Mouse (Mus musculus) retina, postnatal 1 day (tissue): Measurements from ENCODE around the gene Spryd3.
A peak's percentile ranks its signal among the peaks of the same experiment; 100 is the strongest.

Experiments
- DNase-seq: peaks from one replicate; pipeline ENCODE4 v3.0.0-alpha.2; 2012

The Spryd3 gene

DNA sequence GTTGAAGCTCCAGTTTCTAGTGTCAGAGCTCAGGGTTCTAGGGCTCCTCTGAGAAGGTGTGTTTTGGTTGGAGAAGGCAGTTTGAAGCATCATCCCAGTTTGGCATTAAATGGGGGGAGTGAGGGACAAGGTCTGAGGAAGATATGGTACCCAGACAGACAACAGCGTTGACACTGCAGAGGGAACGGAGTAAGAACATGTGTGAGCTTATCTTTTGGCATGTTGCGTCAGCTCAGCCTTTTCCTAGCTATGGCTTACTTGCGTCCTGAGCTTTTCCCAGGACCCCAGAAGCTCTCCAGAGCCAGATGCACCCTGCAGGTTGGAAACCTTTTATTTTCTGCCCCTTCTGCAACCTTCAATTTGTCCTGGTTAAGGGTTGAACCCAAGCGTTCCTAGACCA lies 10.1 kb upstream of the Spryd3 start:
- DNase-seq: no peak

DNA sequence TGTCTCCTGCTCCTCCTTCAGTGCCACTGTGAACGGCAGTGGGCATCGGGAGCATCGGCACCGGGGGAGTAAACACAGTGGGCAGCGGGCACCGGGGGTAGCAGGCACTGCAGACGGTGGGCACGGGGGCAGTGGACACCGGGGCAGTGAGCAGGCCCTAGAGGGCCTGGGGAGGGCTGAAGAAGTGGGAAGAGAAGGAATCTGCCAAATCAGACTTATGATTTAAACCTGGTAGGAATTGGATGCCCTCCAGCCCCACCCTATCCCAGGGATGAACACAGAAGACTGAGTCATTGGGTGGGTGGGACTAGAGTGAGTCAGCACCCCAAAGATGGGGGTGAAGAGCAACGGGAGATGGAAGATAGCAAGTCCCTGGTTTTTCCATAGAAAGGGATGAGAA lies 9.3 kb upstream of the Spryd3 start:
- no peak for DNase-seq

DNA sequence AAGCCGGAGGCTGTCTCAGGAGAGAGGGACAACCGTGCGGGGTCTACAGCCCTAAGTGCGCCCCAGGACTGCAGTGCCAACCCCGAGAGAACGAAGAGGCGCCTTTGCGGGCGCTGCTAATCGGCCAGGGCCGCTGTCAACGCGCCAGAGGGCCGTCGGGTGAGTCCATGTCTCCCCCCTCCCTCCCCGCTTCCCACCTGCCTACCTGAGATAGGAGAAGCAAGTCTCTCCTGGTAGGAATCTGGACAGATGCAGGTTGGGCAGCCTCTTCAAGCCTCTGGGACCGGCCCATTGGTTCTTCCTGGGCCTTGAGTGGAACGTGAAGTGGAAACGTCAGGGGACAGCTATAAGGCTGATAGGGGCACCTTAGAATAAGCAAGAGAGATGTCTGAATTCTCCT lies 8.7 kb upstream of the Spryd3 start:
- DNase-seq: no peak

DNA sequence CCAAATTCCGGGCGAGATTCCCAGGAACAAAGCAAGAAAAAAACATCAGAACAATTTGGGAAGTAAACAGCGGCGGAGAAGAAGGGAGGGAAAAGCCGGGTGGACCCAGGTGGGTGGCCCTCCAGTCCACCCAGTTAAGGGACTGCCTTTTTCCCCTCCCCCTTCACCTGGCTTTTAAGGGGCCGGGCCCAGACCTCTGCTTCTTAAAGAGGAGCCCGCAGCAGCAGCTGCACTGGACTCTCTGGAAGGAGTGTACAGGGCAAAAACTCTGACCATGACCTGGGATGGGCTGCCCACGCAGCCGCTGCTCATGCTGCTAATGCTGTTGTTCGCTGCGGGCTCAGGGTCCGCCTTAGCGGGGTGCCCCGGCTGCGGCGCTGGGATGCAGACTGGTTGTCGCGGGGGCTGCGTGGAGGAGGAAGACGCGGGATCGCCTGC lies 8.3 kb upstream of the Spryd3 start, which contains the start of gene Igfbp6:
Gene Igfbp6, plus strand, starts transcription at position 89 of the 438 bp plus-strand sequence.
- DNase-seq: peak; percentile 13

DNA sequence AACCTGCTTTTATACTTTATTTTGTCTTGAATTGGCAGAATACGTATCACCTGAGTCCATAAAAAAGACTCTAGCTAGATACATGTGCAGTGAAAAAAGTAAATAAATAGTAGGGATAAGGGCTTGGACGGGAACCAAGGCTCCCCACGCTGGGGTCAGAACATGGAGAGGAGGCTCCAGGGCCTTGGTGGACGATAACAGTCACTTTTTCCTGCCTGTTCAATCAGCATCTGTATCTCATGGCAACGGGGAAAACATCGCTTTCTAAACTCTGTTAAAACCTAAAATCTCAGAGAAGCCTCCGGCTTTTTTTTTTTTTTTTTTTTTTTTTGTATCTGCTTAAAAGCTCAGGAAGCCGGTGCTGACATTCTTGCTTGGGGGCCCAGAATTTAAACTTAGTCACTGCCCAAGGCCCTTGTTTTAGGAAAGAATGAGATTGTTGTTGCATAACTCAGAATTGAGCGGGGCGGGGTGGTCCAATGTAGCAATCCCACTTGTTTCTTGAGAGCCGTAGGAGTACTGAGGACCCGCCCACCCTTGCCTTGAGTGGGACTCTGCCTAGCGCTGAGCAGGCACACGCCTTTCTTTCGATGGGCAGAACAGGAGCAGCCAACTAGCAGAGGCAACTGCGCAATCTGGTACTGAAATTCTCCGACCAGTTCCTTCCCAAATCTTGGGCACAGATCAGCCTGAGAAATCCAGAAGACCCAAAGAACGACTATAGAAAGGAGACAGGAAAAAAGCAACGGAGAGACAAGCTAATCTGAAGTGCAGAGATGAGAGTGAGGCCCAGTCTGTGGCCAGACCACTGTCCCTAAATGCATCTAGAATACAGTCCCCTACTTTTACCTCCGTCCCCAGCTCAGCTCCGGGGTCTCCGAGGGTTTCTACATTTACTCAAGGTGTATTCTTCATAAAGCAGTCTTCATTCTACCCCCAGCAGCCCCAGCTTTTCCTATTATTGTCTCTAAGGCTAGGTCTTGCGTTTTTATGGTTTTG lies 7.2 kb upstream of the Spryd3 start:
- DNase-seq: no peak

DNA sequence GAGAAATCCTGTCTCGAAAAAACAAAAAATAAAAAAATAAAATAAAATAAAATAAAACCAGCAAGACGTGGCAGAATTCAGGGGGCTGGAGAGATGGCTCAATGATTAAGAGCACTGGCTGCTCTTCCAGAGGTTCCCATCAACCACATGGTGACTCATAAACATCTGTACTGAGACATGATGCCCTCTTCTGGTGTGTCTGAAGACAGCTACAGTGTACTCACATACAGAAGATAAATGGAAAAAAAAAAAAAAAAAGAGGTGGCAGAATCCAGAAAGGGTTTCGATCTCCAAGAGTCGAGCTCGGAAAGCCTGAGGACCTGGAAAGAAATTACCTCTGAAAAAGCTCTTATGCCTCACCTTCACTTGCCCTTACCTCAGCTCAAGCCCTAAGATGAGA lies 5.1 kb upstream of the Spryd3 start:
- no peak for DNase-seq

DNA sequence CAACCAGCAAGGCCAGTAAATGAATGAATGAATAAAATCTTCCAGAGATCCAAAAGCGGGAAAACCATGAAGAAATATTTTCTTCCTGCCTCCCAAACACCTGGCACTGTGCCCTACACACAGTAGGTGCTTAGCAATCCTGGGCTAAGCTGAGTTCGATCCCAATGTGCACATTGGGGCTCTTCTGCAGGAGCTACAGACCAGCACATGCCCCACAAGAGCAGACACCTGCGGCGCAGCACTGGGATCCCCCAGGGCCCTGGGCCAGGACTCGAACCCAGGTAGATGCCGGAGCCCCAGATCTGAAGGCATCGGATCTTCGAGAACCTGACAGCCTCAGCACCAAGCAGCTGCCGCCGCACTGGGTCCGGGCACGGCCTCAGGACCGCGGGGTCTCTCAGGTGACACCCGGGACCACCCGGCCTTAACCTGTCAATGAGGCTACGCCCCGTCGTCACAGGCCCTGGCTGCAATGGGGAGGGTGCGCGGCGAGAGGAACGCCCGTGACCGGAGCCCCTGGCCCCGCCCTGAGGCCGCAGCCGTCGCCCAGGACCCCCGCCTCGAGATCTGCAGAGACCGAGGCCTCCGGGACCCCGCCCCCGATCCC lies 409 bp downstream of the Spryd3 start:
- DNase-seq: no peak

DNA sequence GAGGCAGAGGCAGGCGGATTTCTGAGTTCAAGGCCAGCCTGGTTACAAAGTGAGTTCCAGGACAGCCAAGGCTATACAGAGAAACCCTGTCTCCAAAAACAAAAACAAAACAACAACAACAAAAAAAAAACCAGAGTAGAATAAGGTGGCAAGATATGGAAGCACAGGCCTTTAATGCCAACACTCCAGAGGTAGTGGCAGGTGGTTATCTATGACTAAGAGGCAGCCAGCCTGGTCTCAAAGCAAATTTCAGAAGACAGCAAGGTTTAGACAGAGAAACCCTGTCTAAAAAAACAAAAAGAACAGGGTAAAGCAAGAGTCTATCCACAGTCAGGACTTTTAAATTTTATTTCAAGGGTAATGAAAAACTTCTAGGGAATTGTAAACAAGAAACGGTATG lies 1.3 kb downstream of the Spryd3 start:
- no peak for DNase-seq

DNA sequence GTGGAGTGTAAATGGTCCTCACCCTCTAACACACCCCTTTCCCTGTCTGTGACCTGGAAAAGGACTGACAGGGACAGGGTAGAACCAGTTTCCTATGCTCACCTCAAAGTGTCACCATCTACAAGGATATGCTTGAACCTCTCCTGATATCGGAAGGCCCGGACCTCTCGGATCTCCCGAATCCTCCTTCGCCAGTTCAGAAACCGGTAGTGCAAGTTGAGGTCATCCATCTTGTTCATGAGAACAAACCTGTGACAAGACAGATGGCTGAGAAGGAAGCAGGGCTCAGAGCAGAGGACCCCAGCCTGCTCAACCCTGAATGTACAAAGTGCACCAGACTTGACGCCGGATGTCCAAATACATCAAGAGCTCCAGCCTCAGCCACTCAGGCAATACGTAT lies 2.7 kb downstream of the Spryd3 start:
- DNase-seq: no peak

DNA sequence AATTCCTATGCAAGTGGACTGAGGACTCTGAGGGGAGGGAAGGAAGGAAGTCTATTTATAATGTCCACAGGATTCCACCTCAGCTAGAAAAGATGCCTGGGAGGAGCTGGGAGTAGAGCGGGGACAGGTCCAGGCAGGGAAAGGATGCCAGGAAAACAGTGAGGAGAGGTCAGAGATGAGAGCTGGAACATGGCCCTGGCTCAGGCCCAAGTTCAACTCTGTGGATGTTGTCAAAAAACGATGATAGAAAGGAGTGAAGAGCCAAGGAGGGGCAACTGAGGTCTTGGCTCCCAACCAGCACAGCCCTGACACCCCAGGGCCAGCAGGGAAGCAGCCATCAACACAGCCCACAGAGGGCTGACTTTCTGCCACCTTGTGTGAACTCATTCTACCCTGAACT lies 9.7 kb downstream of the Spryd3 start:
- DNase-seq: no peak

DNA sequence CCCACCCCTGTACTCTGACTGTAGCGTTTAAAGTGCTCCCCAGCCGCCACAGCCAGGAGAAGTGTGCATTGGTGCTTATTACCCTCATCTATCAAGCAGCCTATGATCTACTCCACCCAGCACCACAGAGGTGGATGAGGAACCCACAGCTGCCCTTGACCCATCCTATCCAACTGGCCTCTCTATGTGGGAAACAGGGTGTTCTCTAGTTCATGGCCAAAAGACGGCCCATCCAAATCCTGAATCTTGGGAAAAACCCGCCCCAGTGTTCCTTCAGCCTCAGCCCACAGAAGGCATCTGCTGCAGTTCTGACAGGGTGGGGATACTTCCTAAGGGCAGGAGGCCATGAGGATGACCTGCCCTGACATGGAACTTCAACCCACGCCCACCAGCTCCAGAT lies 15.5 kb downstream of the Spryd3 start:
- no peak for DNase-seq

DNA sequence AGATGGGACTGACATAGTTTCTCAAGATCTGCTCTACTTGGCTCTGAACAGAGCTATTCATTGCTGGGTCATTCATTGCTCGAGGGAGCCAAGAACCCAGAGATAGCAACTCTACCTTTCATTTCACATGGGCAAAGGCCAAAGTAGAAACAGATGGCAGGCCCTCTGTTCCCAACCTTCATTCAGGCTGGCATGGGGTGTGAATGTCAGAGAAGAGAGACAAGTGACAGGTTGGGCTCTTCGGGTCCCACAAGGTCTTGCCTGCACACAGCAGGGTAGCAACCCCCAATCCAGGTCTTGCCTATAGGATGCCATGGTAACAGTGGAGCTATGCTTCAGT lies 16.2 kb downstream of the Spryd3 start:
- DNase-seq: no peak

DNA sequence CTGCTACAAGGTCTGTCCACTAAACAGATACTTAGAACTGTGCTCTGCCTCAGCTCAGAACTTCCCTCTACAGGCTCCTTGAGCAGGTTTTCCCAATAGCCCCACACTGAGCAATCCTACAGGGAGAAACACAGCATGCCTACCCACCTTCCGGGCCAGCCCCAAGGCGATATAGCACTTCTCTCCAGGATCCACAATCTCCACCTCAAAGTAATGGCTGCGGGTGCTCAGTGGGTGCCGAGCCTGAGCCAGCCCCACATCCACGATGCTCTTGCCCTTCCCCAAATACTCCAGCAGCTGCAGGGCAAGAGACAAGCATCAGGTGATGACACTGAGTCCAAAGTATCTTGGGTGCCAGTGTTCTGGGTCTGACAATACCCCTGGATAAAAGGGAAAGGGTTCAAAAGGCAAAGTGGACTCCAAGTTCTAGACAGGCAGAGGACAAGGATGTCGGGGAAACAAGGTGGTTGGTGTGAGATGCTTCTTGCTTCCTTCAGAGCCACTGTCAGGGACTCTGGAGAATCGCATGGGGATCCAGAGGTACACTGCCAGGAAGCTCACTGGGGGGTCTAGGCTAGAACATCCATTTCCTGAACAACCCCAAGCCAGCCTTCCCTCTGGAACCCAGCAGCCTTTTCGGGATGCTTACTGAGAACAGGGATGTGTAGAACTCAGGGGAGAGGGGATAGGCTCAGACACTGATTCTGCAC lies 16.8 kb downstream of the Spryd3 start:
- DNase-seq: no peak

DNA sequence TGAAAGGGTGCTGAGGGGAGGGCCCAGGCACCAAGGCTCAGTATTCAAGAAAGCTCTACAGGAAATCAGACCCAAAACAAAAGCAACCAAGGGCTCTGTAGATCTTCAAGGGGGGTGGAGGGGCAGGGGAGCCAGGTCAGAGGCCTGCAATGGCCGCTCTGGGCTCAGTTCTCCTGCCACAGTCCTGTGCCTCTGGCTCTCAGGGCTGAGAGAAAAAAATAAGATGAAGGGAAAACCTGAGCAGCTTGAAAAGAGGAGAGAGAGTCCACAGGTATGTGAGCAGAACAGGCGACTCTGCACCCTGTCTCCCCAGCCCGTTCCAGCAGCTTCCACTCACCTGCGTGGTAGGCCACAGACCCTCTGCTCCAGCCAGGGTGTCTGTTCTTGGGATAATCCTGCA lies 17.4 kb downstream of the Spryd3 start:
- DNase-seq: no peak

DNA sequence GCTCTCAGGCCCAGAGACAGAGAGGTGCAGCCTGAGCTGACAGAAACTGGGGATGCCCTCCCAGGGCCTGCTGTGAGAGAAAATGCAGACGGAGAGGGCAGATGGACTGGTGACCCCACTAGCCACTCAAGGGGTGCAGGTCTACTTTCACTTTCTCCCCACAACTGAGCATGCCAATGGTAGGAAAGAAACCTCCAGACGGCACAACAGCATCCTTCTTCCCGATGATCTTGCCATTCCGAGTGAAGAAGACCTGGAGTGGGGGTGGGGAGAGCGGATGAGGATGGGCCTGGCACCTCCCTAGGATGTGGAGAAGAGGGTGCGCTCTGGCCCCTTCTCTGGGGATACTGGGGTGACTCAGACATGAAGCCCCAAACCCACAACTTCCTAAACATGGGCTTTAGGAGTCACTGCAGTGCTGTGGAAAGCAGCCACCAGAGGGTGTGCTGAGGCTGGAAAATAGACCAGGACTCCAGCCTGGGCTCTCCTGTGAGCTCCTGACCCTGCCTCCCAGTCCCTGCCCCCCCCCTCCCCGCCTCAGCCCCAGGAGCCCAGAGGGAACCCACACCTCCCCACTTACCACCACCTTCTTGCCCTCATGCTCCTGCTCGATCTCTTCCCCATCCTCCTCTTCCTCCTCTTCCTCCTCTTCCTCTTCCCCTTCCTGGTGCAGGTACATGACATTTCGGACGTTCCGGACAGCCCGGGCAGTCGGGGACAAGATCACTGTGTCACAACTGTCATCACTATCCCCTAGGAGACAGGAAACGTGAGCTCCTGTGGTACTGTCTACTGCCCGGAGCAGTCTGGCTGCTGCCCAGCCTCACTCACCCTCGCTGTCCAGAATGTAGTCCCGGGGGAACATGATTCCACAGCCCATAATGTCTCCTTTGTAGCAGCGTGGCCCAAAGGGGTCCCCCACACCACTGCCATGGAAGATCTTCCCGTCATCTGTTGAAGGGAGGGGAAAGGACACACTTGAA lies 18.3 kb downstream of the Spryd3 start:
- DNase-seq: no peak

DNA sequence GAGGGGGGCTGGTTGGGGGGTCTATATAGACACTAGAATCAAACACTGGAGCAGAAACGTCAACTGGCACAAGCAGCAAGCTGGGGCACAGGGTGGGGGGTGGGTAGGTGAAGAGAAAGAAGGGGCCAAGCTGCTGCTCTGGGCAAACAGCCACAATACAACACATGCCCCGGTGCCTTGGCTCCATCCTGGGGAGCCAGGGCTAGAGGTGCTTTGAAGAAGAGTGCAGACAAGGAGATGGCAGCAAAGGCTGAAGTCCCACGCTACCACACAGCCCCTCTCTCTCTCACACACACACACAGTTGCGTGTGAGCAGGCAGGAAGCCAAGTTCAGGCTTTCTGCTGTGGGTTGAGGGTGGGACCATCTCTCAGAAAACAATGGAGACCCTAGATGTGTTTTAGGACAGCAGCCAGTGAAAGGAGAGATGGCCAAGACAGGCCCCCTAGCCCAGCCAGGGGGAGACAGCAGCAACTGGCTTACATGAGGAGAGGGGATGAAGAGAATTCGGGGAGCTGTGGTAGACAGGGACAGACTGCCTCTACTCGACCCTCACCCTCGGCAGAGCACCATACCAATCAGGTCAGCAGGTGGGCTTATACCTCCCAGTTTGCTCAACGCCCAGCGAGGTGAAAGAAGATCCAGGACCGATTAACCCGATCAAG lies 19.1 kb downstream of the Spryd3 start:
- DNase-seq: no peak

DNA sequence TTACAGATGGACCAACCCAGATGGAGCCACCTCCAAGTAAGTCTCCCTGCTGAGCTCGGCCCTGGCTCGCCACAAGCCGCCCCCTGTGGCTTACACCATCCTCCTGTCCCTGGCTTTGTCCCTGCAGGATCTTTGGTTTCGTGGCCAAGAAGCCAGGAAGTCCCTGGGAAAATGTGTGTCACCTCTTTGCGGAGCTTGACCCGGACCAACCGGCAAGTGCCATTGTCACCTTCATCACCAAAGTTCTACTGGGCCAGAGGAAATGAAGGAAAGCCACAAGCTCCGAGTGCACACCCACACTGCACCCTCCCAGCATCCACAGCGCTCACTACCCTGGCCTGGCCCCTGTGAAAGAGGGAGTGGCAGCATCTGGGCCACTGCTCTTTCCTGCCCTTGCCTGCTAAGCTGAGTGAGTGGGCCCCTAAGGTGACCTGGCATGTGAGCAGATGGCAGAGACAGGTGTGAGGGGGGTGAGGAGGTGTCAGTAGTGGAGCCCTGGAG lies 20.3 kb downstream of the Spryd3 start:
- DNase-seq: no peak

DNA sequence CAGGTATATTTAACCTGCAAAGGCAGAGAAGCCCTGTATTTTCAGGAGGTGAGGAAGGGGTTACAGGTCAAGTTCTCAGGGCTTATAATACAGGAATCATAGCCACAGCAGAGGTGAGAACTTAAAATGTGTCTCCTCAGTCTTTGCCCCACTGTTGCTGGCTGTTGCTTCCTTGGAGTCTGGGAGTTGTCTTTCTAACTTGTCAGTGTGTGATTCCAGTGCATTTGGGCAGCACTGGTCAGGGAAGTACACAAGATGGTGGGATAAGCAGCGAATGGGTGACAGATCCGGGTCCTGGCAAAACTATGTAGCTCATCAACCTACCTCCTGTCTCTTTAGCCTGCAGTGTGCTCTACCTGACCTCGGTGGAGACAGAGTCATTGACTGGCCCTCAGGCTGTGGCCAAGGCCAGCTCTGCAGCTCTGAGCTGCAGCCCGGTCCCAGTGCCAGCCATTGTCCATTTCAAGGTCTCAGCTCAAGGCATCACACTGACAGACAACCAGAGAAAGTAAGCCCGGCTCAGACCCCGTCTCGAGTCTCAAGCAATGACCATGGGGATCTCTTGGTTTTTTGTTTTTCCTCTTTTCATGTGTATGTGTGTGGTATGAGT lies 21.3 kb downstream of the Spryd3 start:
- DNase-seq: no peak

DNA sequence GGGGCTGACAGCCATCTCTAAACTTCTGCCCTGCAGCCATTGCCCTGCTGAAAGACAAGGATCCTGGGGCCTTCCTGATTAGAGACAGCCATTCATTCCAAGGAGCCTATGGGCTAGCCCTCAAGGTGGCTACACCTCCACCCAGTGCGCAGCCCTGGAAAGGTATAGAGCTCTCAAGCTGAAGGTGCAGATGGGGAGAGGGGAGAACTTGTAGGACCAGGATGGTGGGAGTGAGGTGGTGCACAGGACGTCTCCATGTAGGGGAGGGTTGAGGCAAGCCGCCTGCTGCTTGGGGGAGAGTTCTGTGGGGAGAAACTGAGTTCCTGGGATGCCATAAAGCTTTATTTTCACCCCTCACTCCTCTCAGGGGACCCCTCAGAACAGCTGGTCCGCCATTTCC lies 22.4 kb downstream of the Spryd3 start:
- DNase-seq: no peak

DNA sequence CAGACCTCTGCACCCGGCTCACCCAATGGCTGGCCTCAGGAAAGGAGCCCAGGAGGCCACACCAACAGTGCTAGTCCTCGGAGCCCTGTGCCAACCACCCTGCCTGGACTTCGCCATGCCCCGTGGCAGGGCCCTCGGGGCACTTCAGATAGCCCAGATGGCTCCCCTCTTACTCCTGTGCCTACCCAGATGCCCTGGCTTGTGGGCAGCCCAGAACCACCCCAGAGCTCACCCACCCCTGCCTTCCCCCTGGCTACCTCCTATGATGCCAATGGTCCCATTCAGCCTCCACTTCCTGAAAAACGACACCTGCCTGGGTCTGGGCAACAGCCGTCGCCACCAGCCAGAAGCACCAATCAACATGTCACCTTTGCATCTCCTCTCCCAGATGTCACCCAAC lies 23.2 kb downstream of the Spryd3 start:
- no peak for DNase-seq

DNA sequence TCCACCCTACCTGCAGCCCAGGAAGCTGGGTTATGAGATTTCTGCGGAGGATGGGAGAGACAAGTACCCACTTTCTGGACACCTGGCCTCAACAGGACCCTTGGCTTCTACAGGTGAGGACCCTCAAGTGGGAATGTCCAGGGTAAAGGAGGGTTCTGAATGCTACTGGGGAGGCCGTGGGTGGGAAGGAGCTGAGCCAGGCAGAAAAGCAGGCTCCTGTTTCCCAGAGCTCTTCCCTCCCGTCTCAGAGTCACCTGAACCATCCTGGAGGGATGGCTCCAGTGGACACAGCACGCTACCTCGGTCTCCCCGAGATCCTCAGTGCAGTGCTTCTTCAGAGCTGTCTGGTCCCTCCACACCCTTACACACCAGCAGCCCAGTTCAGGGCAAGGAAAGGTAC lies 23.9 kb downstream of the Spryd3 start:
- DNase-seq: no peak

DNA sequence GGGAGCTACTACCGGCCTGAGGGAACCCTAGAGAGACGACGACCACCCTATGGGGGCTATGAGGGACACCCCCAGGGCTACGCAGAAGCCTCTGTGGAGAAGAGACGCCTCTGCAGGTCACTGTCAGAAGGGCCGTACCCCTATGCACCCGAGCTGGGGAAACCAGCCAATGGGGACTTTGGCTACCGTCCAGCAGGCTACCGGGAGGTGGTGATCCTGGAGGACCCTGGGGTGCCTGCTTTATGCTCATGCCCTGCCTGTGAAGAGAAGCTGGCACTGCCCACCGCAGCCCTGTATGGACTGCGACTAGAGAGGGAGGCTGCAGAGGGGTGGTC lies 24.6 kb downstream of the Spryd3 start:
- no peak for DNase-seq
